In the genomic region with DNA sequence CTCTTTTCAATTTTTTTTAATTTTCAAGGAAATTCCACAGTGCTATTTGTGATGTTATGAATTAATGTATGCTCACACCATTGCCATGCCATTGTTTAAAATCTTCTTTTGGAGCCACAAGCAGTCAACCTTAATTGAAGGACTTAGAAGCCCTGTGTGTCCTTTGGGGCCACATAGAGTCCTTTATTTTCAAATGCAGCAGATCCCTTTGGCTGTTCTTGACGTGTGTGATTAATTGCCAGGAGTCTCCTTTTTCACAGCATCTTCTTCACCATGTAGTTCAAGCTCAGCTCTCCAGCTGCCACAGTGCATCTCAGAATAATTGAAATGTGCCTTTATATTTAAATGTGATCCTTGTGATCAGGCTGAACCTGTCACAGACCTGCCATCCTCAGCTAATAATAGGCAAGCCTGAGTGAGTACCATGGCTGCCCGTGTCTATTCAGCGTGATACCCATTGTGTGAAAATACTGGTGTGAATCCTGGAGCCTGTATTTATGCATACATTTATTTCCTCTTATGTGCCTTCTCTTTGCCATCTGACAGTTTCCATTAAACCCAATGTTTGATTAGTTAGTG, we compare ENCODE assay signal across 26 mouse cellular contexts.
DNase-seq lines count a peak whose midpoint lies in the region; ATAC-seq and TF ChIP-seq lines count a peak whose summit lies in the region.
"Had no signal": no experiment of that assay in that cellular context is flagged by ENCODE, and none has a peak within 500 bp of the region (broad histone marks: within the 10 kb centered on the region; RNA-seq: fewer than 3 reads in every experiment).

No protein-coding gene starts in this region.

- no peak overlapping the region for H3K27ac ChIP-seq in midbrain, embryonic 11.5 days (ENCODE audit: low read depth, low read length)
- H3K27ac ChIP-seq in midbrain, postnatal 0 days (ENCODE audit: low read depth, low read length) = no peak overlapping the region
- H3K27ac ChIP-seq in forebrain, embryonic 12.5 days = no peak overlapping the region
- no peak overlapping the region for H3K27ac ChIP-seq in forebrain, postnatal 0 days (ENCODE audit: low read depth, low read length)
- H3K27ac ChIP-seq in midbrain, embryonic 14.5 days (replicated peaks; ENCODE audit: low read depth, low read length) = 0 out of 2 replicates have a peak overlapping the region, but pooled peaks have one; percentile 5
- H3K27ac ChIP-seq: embryonic facial prominence, embryonic 13.5 days; limb, embryonic 10.5 days; liver, embryonic 15.5 days; lung, embryonic 15.5 days; neural tube, embryonic 15.5 days had no signal

- no peak overlapping the region for H3K9ac ChIP-seq in midbrain, embryonic 11.5 days (ENCODE audit: low read length)
- no peak overlapping the region for H3K9ac ChIP-seq in midbrain, postnatal 0 days (replicated peaks; ENCODE audit: low read length, poor library complexity, severe bottlenecking)
- H3K9ac ChIP-seq in forebrain, embryonic 12.5 days = no peak overlapping the region
- no peak overlapping the region for H3K9ac ChIP-seq in forebrain, postnatal 0 days
- no peak overlapping the region for H3K9ac ChIP-seq in midbrain, embryonic 14.5 days (replicated peaks; ENCODE audit: low read length)
- H3K9ac ChIP-seq: embryonic facial prominence, embryonic 13.5 days; liver, embryonic 15.5 days; lung, embryonic 15.5 days; neural tube, embryonic 15.5 days had no signal

- ATAC-seq in midbrain, embryonic 11.5 days (ENCODE audit: low FRiP score) = peak; percentile 79
- ATAC-seq in midbrain, postnatal 0 days (ENCODE audit: low FRiP score) = no peak; the same call in 1 of the 2 replicates
- ATAC-seq in forebrain, embryonic 12.5 days (ENCODE audit: low FRiP score) = peak; percentile 76; the same call in 1 of the 2 replicates
- peak; percentile 43; the same call in 1 of the 2 replicates for ATAC-seq in forebrain, postnatal 0 days
- peak; percentile 83; the same call in 1 of the 2 replicates for ATAC-seq in midbrain, embryonic 14.5 days (ENCODE audit: low FRiP score, low TSS enrichment)
- ATAC-seq in erythroid progenitor cell, adult 5-6 weeks (replicated peaks; ENCODE audit: low FRiP score, poor library complexity, severe bottlenecking) = no peak
- ATAC-seq: activated CD4-positive, CD25-positive, alpha-beta regulatory T cell, adult 4 months had no signal

- H3K4me2 ChIP-seq in midbrain, embryonic 11.5 days = no peak overlapping the region
- no peak overlapping the region for H3K4me2 ChIP-seq in midbrain, postnatal 0 days (ENCODE audit: low read depth, low read length, poor library complexity, severe bottlenecking)
- no peak overlapping the region for H3K4me2 ChIP-seq in forebrain, embryonic 12.5 days
- H3K4me2 ChIP-seq in forebrain, postnatal 0 days (ENCODE audit: low read depth) = no peak overlapping the region
- no peak overlapping the region for H3K4me2 ChIP-seq in midbrain, embryonic 14.5 days (ENCODE audit: low read length)
- H3K4me2 ChIP-seq: embryonic facial prominence, embryonic 13.5 days; liver, embryonic 15.5 days; lung, embryonic 15.5 days; neural tube, embryonic 15.5 days had no signal

- H3K9me3 ChIP-seq in midbrain, embryonic 11.5 days (ENCODE audit: control insufficient read depth, low read length) = no peaks in the 10 kb centered on the region
- no peaks in the 10 kb centered on the region for H3K9me3 ChIP-seq in midbrain, postnatal 0 days (ENCODE audit: low read length)
- no peaks in the 10 kb centered on the region for H3K9me3 ChIP-seq in forebrain, embryonic 12.5 days
- H3K9me3 ChIP-seq in forebrain, postnatal 0 days (ENCODE audit: low read length) = no peaks in the 10 kb centered on the region
- H3K9me3 ChIP-seq in midbrain, embryonic 14.5 days (ENCODE audit: control insufficient read depth, low read length) = no peaks in the 10 kb centered on the region
- H3K9me3 ChIP-seq: embryonic facial prominence, embryonic 13.5 days; limb, embryonic 10.5 days; liver, embryonic 15.5 days; lung, embryonic 15.5 days; megakaryocyte, embryonic 14.5 days; neural tube, embryonic 15.5 days had no signal

- no peak overlapping the region for H3K4me3 ChIP-seq in midbrain, embryonic 11.5 days (ENCODE audit: low read depth, low read length)
- H3K4me3 ChIP-seq in midbrain, postnatal 0 days (ENCODE audit: low read depth, low read length) = no peak overlapping the region
- H3K4me3 ChIP-seq in forebrain, embryonic 12.5 days (replicated peaks) = no peak overlapping the region
- no peak overlapping the region for H3K4me3 ChIP-seq in forebrain, postnatal 0 days (ENCODE audit: low read depth, low read length)
- H3K4me3 ChIP-seq in midbrain, embryonic 14.5 days (replicated peaks; ENCODE audit: low read depth, low read length) = no peak overlapping the region
- H3K4me3 ChIP-seq: embryonic facial prominence, embryonic 13.5 days; erythroblast, embryonic 14.5 days; limb, embryonic 10.5 days; liver, embryonic 15.5 days; lung, embryonic 15.5 days; megakaryocyte, embryonic 14.5 days; myocyte; neural tube, embryonic 15.5 days had no signal

- WGBS in midbrain, embryonic 11.5 days = 39% methylated on average over 3 of the region's 3 CpGs
- 19% methylated on average over 3 of the region's 3 CpGs for WGBS in midbrain, postnatal 0 days
- 29% methylated on average over 3 of the region's 3 CpGs for WGBS in forebrain, embryonic 12.5 days
- WGBS in forebrain, postnatal 0 days = 32% methylated on average over 3 of the region's 3 CpGs
- 10% methylated on average over 3 of the region's 3 CpGs for WGBS in midbrain, embryonic 14.5 days

- no peaks in the 10 kb centered on the region for H3K36me3 ChIP-seq in midbrain, embryonic 11.5 days (ENCODE audit: control insufficient read depth, insufficient read depth, low read length)
- H3K36me3 ChIP-seq in midbrain, postnatal 0 days (ENCODE audit: insufficient read depth, low read length) = no peaks in the 10 kb centered on the region
- H3K36me3 ChIP-seq in forebrain, embryonic 12.5 days (replicated peaks) = no peaks in the 10 kb centered on the region
- H3K36me3 ChIP-seq in forebrain, postnatal 0 days (ENCODE audit: insufficient read depth) = no peaks in the 10 kb centered on the region
- H3K36me3 ChIP-seq in midbrain, embryonic 14.5 days (ENCODE audit: control insufficient read depth, insufficient read depth, low read length) = no peaks in the 10 kb centered on the region
- H3K36me3 ChIP-seq: embryonic facial prominence, embryonic 13.5 days; limb, embryonic 10.5 days; liver, embryonic 15.5 days; lung, embryonic 15.5 days; neural tube, embryonic 15.5 days had no signal

- TF ChIP-seq CTCF in midbrain, postnatal 0 days (IDR thresholded peaks at IDR 0.05) = no peak
- TF ChIP-seq CTCF in forebrain, postnatal 0 days (IDR thresholded peaks at IDR 0.05; ENCODE audit: low read depth) = no peak

- peak; percentile 82 for DNase-seq in midbrain, embryonic 11.5 days (ENCODE audit: low spot score, missing footprints)
- no peak for DNase-seq in midbrain, postnatal 0 days (ENCODE audit: low spot score)
- no peak for DNase-seq in forebrain, postnatal 0 days
- peak; percentile 45 for DNase-seq in midbrain, embryonic 14.5 days
- DNase-seq in adrenal gland, adult (ENCODE audit: inconsistent age in 2 of 2, low spot score in 1 of 2) = no peak
- DNase-seq in thymus, postnatal 25 days = no peak
- DNase-seq: adrenal gland, postnatal 10 days; B cell, adult 2 months; cerebellum, adult 9-11 months; heart, postnatal 4 days; kidney, adult 8-10 months; kidney, postnatal 10 days; liver; lung, postnatal 36 days; thymus, adult 18-20 months had no signal

- H3K4me1 ChIP-seq in midbrain, embryonic 11.5 days (ENCODE audit: control insufficient read depth, insufficient read depth, low read length) = no peaks in the 10 kb centered on the region
- no peaks in the 10 kb centered on the region for H3K4me1 ChIP-seq in midbrain, postnatal 0 days (ENCODE audit: insufficient read depth, low read length)
- peaks cover 5% of the 10 kb centered on the region; the same call in 1 of the 2 replicates for H3K4me1 ChIP-seq in forebrain, embryonic 12.5 days
- no peaks in the 10 kb centered on the region for H3K4me1 ChIP-seq in forebrain, postnatal 0 days (ENCODE audit: insufficient read depth)
- no peaks in the 10 kb centered on the region for H3K4me1 ChIP-seq in midbrain, embryonic 14.5 days (ENCODE audit: control insufficient read depth, insufficient read depth, low read length)
- H3K4me1 ChIP-seq: embryonic facial prominence, embryonic 13.5 days; limb, embryonic 10.5 days; lung, embryonic 15.5 days; megakaryocyte, embryonic 14.5 days; neural tube, embryonic 15.5 days had no signal

- H3K27me3 ChIP-seq in midbrain, embryonic 11.5 days (ENCODE audit: control insufficient read depth, insufficient read depth, low read length) = no peaks in the 10 kb centered on the region
- no peaks in the 10 kb centered on the region for H3K27me3 ChIP-seq in midbrain, postnatal 0 days (ENCODE audit: insufficient read depth, low read length)
- H3K27me3 ChIP-seq in forebrain, embryonic 12.5 days = no peaks in the 10 kb centered on the region
- no peaks in the 10 kb centered on the region for H3K27me3 ChIP-seq in forebrain, postnatal 0 days (ENCODE audit: insufficient read depth, low read length)
- H3K27me3 ChIP-seq in midbrain, embryonic 14.5 days (ENCODE audit: control insufficient read depth, insufficient read depth, low read length) = no peaks in the 10 kb centered on the region
- H3K27me3 ChIP-seq: embryonic facial prominence, embryonic 13.5 days; liver, embryonic 15.5 days; lung, embryonic 15.5 days; megakaryocyte, embryonic 14.5 days; neural tube, embryonic 15.5 days had no signal

Comparison
In these comparisons a context has a peak if more than half of its experiments do, and no peak if none do; other contexts are left out.
1. ATAC-seq: peak in midbrain, embryonic 11.5 days (single experiment), forebrain, embryonic 12.5 days (single experiment), forebrain, postnatal 0 days (single experiment) and midbrain, embryonic 14.5 days (single experiment); none in midbrain, postnatal 0 days (single experiment) and erythroid progenitor cell, adult 5-6 weeks (single experiment).
2. DNase-seq: peak in midbrain, embryonic 11.5 days (single experiment) and midbrain, embryonic 14.5 days (single experiment); none in midbrain, postnatal 0 days (single experiment), forebrain, postnatal 0 days (single experiment), adrenal gland, adult (0 of 2) and thymus, postnatal 25 days (single experiment).